Mouse (Mus musculus) heart, postnatal 0 days (tissue): Measurements from ENCODE around the gene Ptpro.

Experiments used
- CTCF ChIP-seq: IDR thresholded peaks from 2 replicates; pipeline ENCODE4 v1.5.1; 2016; ENCODE audit warnings: antibody characterized with exemption, control low read depth, low read depth
- EP300 ChIP-seq: IDR thresholded peaks from 2 replicates; pipeline ENCODE4 v1.6.1; 2016; ENCODE audit warnings: antibody characterized with exemption, low read depth

DNA sequence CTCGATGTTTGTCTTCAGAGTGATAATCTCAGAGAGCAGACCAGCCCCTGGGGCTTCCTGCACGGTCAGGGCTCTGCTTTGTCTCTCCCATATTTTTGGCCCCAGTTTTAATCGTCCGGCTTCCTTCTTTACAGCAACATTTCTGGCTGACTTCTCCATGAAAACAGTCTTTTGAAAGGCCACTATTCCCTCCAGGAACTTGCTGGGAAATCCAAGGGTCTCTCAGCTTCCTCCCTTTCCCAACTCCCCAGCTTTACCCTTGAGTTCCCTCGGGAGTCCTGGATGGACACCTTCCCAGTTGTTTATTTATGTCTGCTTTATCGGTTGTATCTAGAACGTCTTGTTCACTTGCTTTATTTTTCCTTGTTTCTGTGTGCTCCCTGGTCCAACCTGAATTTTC, 205.1 kb downstream of the Ptpro start:
- TF ChIP-seq CTCF = no peak
- TF ChIP-seq EP300 = 0 out of 2 replicates have a peak, but pooled peaks have one; percentile 37
